Mouse (Mus musculus) CH12.LX (cell line): ENCODE data around the gene Atl3. TPM values are rescaled to one million over a fixed set of nuclear protein-coding genes. Genes with fewer than 3 reads are reported as not detected.

Experiments
- DNase-seq: peaks from one replicate; pipeline ENCODE4 v3.0.0-alpha.2; 2013; ENCODE audit errors: extremely low read depth
- H3K27ac ChIP-seq: 2 replicates; pipeline ENCODE4 v1.5.1; 2012; ENCODE audit warnings: low read depth, mild to moderate bottlenecking, control low read depth, moderate library complexity; ENCODE audit not compliant: insufficient read depth
- H3K27me3 ChIP-seq: replicated peaks from 2 replicates; pipeline ENCODE3; 2012; ENCODE audit warnings: inconsistent platforms
- H3K36me3 ChIP-seq, 2 experiments: replicated peaks in 1 of 2; 2 replicates each; pipeline versions ENCODE3 to v1.6.1; 2012; ENCODE audit warnings: inconsistent platforms in 1 of 2, low read length in 1 of 2, mild to moderate bottlenecking in 1 of 2, mixed read lengths in 1 of 2, moderate library complexity in 1 of 2; ENCODE audit not compliant: control insufficient read depth in 1 of 2, insufficient read depth in 1 of 2
- H3K4me1 ChIP-seq, 2 experiments: 2 replicates each; pipeline ENCODE4 v1.6.1; 2012; ENCODE audit warnings: inconsistent platforms in 1 of 2, moderate library complexity in 1 of 2; ENCODE audit not compliant: insufficient read depth in 2 of 2, control insufficient read depth in 1 of 2
- H3K4me2 ChIP-seq: 2 replicates; pipeline ENCODE4 v1.6.1; 2012; ENCODE audit warnings: low read depth, mild to moderate bottlenecking, control low read depth; ENCODE audit not compliant: poor library complexity, insufficient read depth, severe bottlenecking
- H3K4me3 ChIP-seq, 3 experiments: fragments of 150-350 bp in 1 of 3; sonication (generic) in 1 of 3; replicated peaks in 1 of 3; 2 replicates each; pipeline versions ENCODE3 to v1.5.1; 2011 to 2012; ENCODE audit warnings: low read depth in 2 of 3, low read length in 2 of 3, mild to moderate bottlenecking in 2 of 3, moderate library complexity in 2 of 3, control low read depth in 1 of 3, improper control_type of control experiment in 1 of 3, inconsistent platforms in 1 of 3, mixed read lengths in 1 of 3; ENCODE audit not compliant: poor library complexity in 1 of 3
- H3K79me2 ChIP-seq: replicated peaks from 2 replicates; pipeline ENCODE4 v1.6.1; 2012; ENCODE audit warnings: mild to moderate bottlenecking, moderate library complexity; ENCODE audit not compliant: control insufficient read depth, poor library complexity, insufficient read depth, severe bottlenecking; ENCODE audit errors: extremely low read depth
- H3K9ac ChIP-seq: 2 replicates; pipeline ENCODE4 v1.6.1; 2012; ENCODE audit warnings: low read depth, mild to moderate bottlenecking, control low read depth, moderate library complexity; ENCODE audit not compliant: insufficient read depth
- H3K9me3 ChIP-seq: replicated peaks from 2 replicates; pipeline ENCODE3; 2012; ENCODE audit warnings: low read length, inconsistent platforms, mixed read lengths
- BHLHE40 ChIP-seq: IDR thresholded peaks from 2 replicates; pipeline ENCODE4 v1.6.1; 2011; ENCODE audit warnings: mild to moderate bottlenecking, low read depth, low read length, improper control_type of control experiment
- CHD2 ChIP-seq: IDR thresholded peaks from 2 replicates; pipeline ENCODE4 v1.6.1; 2011; ENCODE audit warnings: low read length, improper control_type of control experiment
- E2F4 ChIP-seq: IDR thresholded peaks from 2 replicates; pipeline ENCODE4 v1.6.1; 2011; ENCODE audit warnings: low read depth, low read length, improper control_type of control experiment; ENCODE audit not compliant: insufficient replicate concordance
- EP300 ChIP-seq: IDR thresholded peaks from 2 replicates; pipeline ENCODE4 v1.6.1; 2011; ENCODE audit warnings: low read length, improper control_type of control experiment
- KAT2A ChIP-seq: IDR thresholded peaks from 2 replicates; pipeline ENCODE4 v1.6.1; 2012; ENCODE audit warnings: low read length, improper control_type of control experiment, inconsistent platforms; ENCODE audit not compliant: insufficient replicate concordance
- MAFK ChIP-seq: IDR thresholded peaks from 2 replicates; pipeline ENCODE4 v1.6.1; 2011; ENCODE audit warnings: low read length, improper control_type of control experiment; ENCODE audit not compliant: insufficient replicate concordance
- MEF2A ChIP-seq: IDR thresholded peaks from 2 replicates; pipeline ENCODE4 v1.6.1; 2014; ENCODE audit warnings: low read depth, mild to moderate bottlenecking, inconsistent platforms, low read length, improper control_type of control experiment, borderline replicate concordance
- MXI1 ChIP-seq: IDR thresholded peaks from 2 replicates; pipeline ENCODE4 v1.6.1; 2011; ENCODE audit warnings: mild to moderate bottlenecking, low read depth, low read length, improper control_type of control experiment
- NELFE ChIP-seq: IDR thresholded peaks from 2 replicates; pipeline ENCODE4 v1.6.1; 2011; ENCODE audit warnings: low read depth, low read length, improper control_type of control experiment
- NRF1 ChIP-seq: IDR thresholded peaks from 2 replicates; pipeline ENCODE4 v1.6.1; 2014; ENCODE audit warnings: low read depth, mild to moderate bottlenecking, inconsistent platforms, low read length, improper control_type of control experiment, moderate library complexity
- POLR2AphosphoS2 ChIP-seq: IDR thresholded peaks from 2 replicates; pipeline ENCODE4 v1.6.1; 2011; ENCODE audit warnings: low read depth, low read length, improper control_type of control experiment
- UBTF ChIP-seq: IDR thresholded peaks from 2 replicates; pipeline ENCODE4 v1.6.1; 2012; ENCODE audit warnings: low read depth, mild to moderate bottlenecking, inconsistent platforms, low read length, improper control_type of control experiment, moderate library complexity
- USF1 ChIP-seq: IDR thresholded peaks from 2 replicates; pipeline ENCODE4 v1.6.1; 2014; ENCODE audit warnings: low read depth, mild to moderate bottlenecking, inconsistent platforms, low read length, improper control_type of control experiment
- ZC3H11A ChIP-seq: IDR thresholded peaks from 2 replicates; pipeline ENCODE4 v1.6.1; 2012; ENCODE audit warnings: low read depth, mild to moderate bottlenecking, inconsistent platforms, low read length, improper control_type of control experiment
- dilution Hi-C: fragments of 300-500 bp; cut with MboI; formaldehyde crosslinking; loops from 2 replicates; pipeline ENCODE4 v1.14.3; 2020; ENCODE audit warnings: low sequenced_read_pairs; ENCODE audit not compliant: extremely low pct_unique_long_range_greater_than_20kb, extremely low pct_ligation_motif_present
- in situ Hi-C: fragments of 300-500 bp; cut with MboI; formaldehyde crosslinking; loops from 3 replicates; pipeline ENCODE4 v1.14.3; 2019; ENCODE audit warnings: low sequenced_read_pairs, low pct_ligation_motif_present, low pct_unique_long_range_greater_than_20kb, mixed read lengths
- polyA plus RNA-seq: library from polyadenylated mRNA; unstranded; fragments of >175 nt; gene quantifications from 2 replicates; pipeline ENCODE4 v1.2.1, GENCODE M21; 2012; ENCODE audit warnings: low read depth; ENCODE audit not compliant: insufficient read length
- total RNA-seq, 2 experiments: library from RNA; depleted of rRNA; stranded (reverse); fragments of 300-350 nt in 1 of 2; fragments of >200 nt in 1 of 2; gene quantifications; 2 replicates each; pipeline ENCODE4 v1.2.3; 2012 to 2014

The Atl3 gene
- total and polyA plus RNA-seq, 3 experiments, result 9.2 to 17.5 (median 14.3) TPM

DNA sequence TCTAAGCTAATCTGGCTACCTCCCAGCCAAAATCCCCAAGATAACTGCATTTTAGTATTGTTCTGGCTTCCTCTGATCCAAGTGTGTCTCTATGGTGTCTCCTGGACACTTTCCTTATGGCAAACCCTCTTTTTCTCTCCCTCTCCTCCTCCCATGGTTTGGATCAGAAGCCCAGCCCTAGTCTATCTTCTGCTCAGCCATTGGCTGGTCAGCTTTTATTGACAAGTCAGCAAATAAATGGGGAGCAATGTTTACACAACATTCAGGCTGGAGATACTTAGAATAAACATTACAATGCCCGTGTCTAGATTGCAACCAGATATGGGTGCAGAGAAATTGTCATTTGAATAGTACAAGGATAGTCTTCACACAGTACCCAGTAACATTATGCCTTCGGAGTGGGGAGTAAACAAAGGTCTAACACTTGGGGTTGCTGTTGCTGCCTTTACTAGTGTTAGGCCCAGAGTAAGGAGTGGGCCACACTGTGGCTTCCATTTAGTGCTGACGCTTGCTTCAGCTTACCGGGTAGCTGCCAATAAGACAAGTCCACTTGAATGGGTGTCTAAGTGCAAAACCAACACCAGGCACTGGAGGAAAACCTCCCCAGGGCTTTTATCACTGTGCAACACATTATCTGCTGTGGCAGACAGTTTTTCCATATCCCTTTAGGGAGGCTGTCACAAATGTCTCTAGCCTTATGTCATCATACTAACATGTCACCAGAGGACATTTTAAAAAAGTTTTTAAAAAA lies 57.9 kb downstream of the Atl3 start:
- H3K4me1 ChIP-seq, result no peaks in the 10 kb centered on the region
- H3K36me3 ChIP-seq, result no peaks in the 10 kb centered on the region
- H3K27ac ChIP-seq, result no peak overlapping the region
- TF ChIP-seq NRF1 (no peak), POLR2AphosphoS2 (no peak), MAFK (peak; percentile 57; the same call in 1 of the 2 replicates)
- TF ChIP-seq, all 38 proteins: peak for 1
- no peak for DNase-seq
- H3K79me2 ChIP-seq, result no peaks in the 10 kb centered on the region
- peaks cover 4% of the 10 kb centered on the region for H3K27me3 ChIP-seq
- no peak overlapping the region for H3K4me2 ChIP-seq
- H3K9ac ChIP-seq, result no peak overlapping the region
- in situ Hi-C loops (no loop called here), dilution Hi-C loops (no loop called here)
- H3K4me3 ChIP-seq, result no peak overlapping the region
- H3K9me3 ChIP-seq, result no peaks in the 10 kb centered on the region

DNA sequence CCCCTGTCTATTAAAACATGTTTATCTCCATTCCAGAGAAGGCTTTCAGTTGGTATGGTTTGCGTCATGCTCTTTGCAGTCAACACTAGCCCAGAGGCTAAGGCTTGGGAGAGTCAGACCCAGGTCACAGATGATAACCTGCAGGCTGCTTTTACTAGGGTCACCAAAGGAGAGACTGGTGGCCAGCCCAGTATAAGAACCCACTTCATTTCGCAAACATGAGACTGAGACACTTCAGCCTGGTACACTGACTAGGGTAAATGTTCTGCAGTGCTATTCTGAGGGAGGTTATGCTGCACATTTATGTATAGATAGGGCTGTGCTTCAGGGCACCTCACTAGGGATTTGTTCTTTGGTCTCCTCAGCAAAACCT lies 58.4 kb downstream of the Atl3 start:
- Histone ChIP-seq H3K79me2 (no peaks in the 10 kb centered on the region), H3K9ac (no peak overlapping the region), H3K27ac (no peak overlapping the region), H3K9me3 (no peaks in the 10 kb centered on the region), H3K4me2 (no peak overlapping the region), H3K27me3 (peaks cover 4% of the 10 kb centered on the region), H3K4me1 (peaks cover 0 to 3% of the 10 kb centered on the region in 2 experiments; a peak in 2 of 4 replicates), H3K4me3 (no peak overlapping the region), H3K36me3 (no peaks in the 10 kb centered on the region)
- no peak for DNase-seq
- no peak for TF ChIP-seq KAT2A
- TF ChIP-seq E2F4, result no peak
- TF ChIP-seq MXI1, result no peak
- in situ Hi-C loops, result no loop called here
- dilution Hi-C loops, result no loop called here

DNA sequence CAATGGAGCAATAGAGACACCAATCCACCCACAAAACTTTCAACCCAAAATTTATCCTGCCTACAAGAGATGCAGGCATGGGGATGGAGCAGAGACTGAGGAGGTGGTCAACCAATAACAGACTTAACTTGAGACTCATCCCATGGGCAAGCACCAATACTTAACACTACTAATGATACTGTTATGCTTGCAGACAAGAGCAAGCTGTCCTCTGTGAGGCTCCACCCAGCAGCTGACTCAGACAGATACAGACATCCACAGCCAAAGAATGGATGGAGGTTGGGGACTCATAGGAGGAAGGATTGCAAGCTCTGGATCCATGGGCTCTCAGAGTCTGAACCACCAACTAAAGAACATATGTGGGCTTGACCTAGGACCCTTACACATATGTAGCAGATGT lies 59.6 kb downstream of the Atl3 start:
- in situ Hi-C loops (no loop called here), dilution Hi-C loops (no loop called here)
- TF ChIP-seq BHLHE40, result no peak
- no peak for TF ChIP-seq KAT2A
- no peak for TF ChIP-seq MEF2A
- no peak for TF ChIP-seq CHD2
- no peak for TF ChIP-seq EP300
- TF ChIP-seq UBTF, result no peak
- TF ChIP-seq ZC3H11A, result no peak
- TF ChIP-seq USF1, result no peak
- no peak for TF ChIP-seq NELFE
- Histone ChIP-seq H3K4me1 (peaks cover 0 to 3% of the 10 kb centered on the region in 2 experiments; a peak in 2 of 4 replicates), H3K79me2 (no peaks in the 10 kb centered on the region), H3K9me3 (no peaks in the 10 kb centered on the region), H3K9ac (no peak overlapping the region), H3K4me3 (no peak overlapping the region), H3K27me3 (peaks cover 4% of the 10 kb centered on the region), H3K27ac (no peak overlapping the region), H3K4me2 (no peak overlapping the region), H3K36me3 (no peaks in the 10 kb centered on the region)
- DNase-seq, result no peak
